Mouse (Mus musculus) CH12.LX (cell line): ENCODE data around the gene Mcm8.

Experiments used
- CHD1 ChIP-seq: IDR thresholded peaks from 2 replicates; pipeline ENCODE4 v1.6.1; 2012; ENCODE audit warnings: low read depth, low read length, improper control_type of control experiment, inconsistent platforms
- CTCF ChIP-seq, 2 experiments: IDR thresholded peaks in 1 of 2; conservative IDR thresholded peaks in 1 of 2; 2 replicates each; pipeline ENCODE4 v1.5.1; 2011 to 2012; ENCODE audit warnings: low read depth in 2 of 2, low read length in 2 of 2, improper control_type of control experiment in 1 of 2, inconsistent platforms in 1 of 2, mild to moderate bottlenecking in 1 of 2, moderate library complexity in 1 of 2
- EP300 ChIP-seq: IDR thresholded peaks from 2 replicates; pipeline ENCODE4 v1.6.1; 2011; ENCODE audit warnings: low read length, improper control_type of control experiment
- MAFK ChIP-seq: IDR thresholded peaks from 2 replicates; pipeline ENCODE4 v1.6.1; 2011; ENCODE audit warnings: low read length, improper control_type of control experiment; ENCODE audit not compliant: insufficient replicate concordance
- NELFE ChIP-seq: IDR thresholded peaks from 2 replicates; pipeline ENCODE4 v1.6.1; 2011; ENCODE audit warnings: low read depth, low read length, improper control_type of control experiment
- NRF1 ChIP-seq: IDR thresholded peaks from 2 replicates; pipeline ENCODE4 v1.6.1; 2014; ENCODE audit warnings: low read depth, mild to moderate bottlenecking, inconsistent platforms, low read length, improper control_type of control experiment, moderate library complexity
- POLR2A ChIP-seq: IDR thresholded peaks from 2 replicates; pipeline ENCODE4 v1.6.1; 2011; ENCODE audit warnings: low read depth, mild to moderate bottlenecking, improper control_type of control experiment, low read length
- UBTF ChIP-seq: IDR thresholded peaks from 2 replicates; pipeline ENCODE4 v1.6.1; 2012; ENCODE audit warnings: low read depth, mild to moderate bottlenecking, inconsistent platforms, low read length, improper control_type of control experiment, moderate library complexity
- ZC3H11A ChIP-seq: IDR thresholded peaks from 2 replicates; pipeline ENCODE4 v1.6.1; 2012; ENCODE audit warnings: low read depth, mild to moderate bottlenecking, inconsistent platforms, low read length, improper control_type of control experiment

DNA sequence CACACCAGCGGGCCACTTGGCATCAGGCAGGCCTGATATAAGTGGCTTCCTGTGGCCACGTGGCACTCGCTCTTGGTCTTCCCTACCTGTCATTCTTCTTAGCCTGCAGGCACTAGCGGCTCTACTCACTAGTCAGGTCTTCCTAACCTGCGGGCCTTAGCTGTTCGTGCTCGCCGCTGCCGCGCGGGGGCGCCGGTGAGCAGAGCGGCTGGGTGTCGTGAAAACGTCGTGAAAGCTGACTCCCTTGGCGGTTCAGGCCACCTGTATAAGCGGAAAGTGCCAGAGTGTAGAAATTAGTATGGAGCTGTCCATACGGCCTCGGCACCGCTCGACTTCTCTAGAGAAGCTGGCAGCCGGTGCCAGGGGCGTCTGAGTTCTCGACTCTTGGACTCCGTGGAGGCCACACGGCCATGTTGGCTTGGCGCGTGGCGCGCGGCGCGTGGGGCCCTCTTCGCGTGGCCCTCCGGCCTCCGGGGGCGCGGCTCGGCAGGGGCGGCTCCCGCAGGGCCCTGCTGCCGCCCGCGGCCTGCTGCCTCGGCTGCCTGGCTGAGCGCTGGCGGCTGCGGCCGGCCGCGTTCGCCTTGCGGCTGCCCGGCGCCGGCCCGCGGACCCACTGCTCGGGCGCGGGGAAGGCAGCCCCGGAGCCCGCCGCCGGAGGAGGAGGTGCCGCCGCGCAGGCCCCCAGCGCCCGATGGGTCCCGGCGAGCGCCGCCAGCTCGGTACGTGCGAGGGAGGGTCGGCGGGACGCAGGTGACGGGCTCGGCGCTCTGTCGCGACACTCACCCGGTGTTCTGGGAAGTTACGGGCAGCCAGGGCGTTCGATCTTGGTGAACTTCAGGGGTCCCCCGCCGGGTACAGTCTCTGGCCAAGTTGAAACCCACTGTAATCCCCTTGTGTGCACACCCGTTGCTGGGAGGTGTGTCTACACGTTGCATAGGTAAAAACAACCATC lies 30.7 kb downstream of the Mcm8 start, which contains the start of gene Crls1:
- TF ChIP-seq CTCF (conservative IDR thresholded peaks at IDR 0.05 in 1 of 2, IDR thresholded peaks at IDR 0.05 in 1 of 2; ENCODE audit: low read depth in 2 of 2, low read length in 2 of 2) (peak; percentile 62 to 94), CHD1 (no peak), EP300 (no peak), NRF1 (0 out of 2 replicates have a peak, but pooled peaks have one; percentile 29), ZC3H11A (0 out of 2 replicates have a peak, but pooled peaks have one; percentile 1), POLR2A (peak; percentile 97), NELFE (peak; percentile 94), UBTF (peak; percentile 86), MAFK (0 out of 2 replicates have a peak, but pooled peaks have one; percentile 31)
